Mouse (Mus musculus): ENCODE measurements around the gene Uso1.

The Uso1 gene

DNA sequence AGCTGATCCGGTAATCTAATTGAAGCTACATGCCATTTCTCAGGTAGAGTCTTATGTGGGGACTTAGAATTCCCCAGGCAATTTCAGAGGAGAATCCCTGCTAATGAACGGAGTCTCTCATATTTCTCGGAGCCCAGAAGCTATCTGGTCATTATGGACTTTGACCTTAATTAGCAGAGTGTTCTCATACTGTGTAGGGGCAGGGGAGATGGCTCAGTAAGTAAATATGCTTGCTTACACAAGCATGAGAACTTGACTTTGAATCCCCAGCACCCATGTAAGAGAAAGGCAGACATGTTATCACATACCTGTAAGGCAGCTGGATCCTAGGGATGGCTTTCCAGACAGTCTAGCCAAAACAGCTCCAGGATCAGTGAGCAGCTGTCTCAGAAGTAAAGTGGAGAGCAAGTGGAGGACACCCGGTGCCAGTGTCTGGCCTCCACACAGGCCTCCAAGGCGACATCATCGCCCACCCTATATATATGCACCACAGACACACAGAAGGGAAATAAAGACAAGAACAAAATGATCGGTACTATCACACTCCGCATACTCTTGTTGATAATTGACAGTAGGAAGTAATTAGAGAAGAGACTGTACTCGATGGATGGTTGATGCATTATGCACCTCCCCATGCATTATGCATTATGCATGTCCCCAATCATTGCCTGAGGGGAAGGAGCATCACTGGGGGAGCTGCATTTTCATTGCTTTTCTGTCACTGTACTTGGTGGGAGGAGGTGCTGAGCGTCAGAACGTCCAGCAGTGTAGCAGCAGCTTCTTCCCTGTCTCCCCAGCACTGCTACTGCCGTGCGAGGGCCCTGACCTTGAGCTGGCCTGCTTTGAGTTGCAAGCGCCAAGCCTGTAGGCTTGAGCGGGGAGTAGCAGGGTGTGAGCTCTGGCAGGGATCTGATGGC, 59.4 kb downstream of the Uso1 start:
- no peak for DNase-seq

- no peak for DNase-seq
Measured at GRCm38 (mm10) chr5:92198266-92198665, 60.5 kb downstream of the Uso1 start.

DNA sequence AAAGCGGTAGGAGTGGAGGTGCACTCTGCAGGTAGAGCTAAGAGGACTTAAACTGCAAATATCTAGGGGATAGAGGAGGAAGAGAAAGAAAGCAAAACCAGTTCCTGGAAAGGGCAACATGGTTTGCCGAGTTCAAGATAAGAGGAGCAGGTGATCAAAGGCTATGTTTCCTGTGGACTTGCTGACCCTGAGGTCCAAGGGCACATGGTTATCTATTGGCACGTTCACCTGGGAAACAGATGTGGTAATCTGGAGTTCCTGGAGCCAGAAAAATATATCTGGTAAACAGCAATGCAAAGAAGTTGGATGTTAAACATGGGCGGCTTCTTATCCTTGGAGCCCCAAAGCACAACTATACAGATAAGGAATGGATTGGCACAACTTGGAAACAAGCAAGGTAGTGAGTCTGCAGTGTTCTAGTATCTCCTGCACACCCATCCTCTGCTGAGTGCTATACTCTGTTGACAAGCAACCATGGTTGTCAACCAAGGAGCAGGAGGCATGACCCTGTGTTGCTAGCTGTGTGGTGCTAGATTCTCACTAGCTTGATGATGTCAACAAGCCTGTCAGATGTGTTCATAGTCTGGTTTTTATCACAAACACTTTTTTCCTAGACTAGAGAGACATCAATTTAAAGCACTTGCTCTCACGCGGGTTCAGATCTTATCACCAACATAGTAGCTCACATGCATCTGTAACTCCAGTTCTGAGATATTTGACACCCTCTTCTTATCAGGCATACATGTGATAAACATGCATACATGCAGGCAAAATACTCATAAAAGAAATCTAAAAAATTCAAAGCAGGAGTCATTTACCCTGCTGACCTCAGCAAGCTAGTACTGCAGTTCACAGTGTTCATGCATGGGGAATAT, 66.7 kb downstream of the Uso1 start:
- DNase-seq = no peak

DNA sequence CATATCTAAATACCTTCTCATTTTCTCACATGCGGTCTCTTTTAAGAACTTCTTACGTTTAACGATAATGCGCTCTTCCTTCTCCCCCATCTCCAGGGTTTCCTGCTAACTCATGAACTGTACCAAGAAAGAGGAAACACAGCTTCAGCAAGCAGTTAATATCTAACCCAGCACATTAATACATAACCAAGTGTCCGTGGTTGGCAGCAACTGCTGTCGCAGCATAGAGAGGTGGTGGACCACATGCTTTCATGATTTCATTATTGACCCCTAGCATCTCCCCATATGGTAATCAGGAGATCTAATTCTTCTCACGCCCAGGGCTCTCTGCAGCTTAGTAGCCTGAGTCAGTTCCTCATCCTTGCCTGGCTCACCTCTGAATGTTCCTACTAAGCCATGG, 67.4 kb downstream of the Uso1 start:
- DNase-seq = no peak

GRCm38 (mm10) chr5:92205706-92206105, 68.0 kb downstream of the Uso1 start:
- DNase-seq = no peak

DNA sequence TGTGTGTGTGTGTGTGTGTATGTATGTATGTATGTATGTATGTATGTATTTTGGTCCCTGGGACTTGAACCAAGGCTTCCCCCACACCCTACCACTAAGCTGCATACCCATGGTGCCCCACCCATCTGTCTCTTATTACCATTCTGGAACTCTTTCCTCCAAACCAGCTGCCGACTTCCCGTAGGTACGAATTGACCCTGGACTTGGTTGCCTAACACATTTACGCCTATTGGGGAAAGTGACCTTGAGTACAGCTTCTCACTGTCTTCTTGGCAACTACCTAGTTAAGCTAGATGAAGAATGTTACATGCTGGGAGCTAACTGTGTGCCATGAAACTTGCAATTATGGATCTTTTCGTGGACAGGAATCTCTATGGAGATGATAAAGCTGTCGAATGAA, 68.4 kb downstream of the Uso1 start:
- DNase-seq = no peak

DNA sequence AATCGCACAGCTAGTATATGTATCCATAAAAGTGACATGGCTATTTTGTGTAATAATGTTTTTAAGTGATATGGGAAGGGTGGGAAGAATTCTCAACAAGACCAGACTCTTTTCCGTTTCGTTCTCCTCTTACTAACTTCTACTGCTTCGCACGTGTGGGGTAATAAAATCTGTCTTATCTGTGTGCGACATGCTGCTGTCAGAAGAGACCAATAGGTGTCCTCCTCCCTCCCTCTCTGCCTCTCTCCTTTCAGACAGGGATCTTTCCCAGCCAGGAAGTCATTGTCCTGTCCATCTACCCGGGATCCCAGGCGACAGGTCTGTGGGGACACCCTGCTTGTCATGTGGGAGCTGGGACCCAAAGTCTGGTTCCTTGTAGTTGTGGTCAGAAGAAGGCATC, 72.5 kb downstream of the Uso1 start:
- DNase-seq = no peak

DNA sequence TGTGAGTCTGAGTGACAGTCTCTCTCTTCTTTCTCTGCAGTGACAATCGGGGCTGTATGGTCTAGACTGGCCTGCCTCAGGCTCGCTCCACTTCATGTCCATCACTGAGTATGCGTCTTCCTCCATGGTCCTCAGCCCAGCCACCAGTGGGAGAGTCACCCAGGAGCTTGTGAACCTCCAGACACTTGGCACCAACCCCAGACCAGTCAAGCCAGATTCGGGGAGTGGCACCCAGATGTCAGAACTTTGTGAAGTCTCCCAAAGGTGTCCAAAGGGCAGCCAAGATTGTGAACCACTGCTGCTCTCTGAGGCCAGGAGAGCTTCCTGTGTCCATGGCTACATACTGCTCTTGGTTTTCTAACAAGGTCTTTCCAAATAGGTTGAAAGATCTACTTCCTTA, 74.5 kb downstream of the Uso1 start:
- no peak for DNase-seq

GRCm38 (mm10) chr5:92215308-92215707, 77.6 kb downstream of the Uso1 start, which contains the start of gene U90926:
Gene U90926, minus strand, starts transcription at chr5:92215408.
- no peak for DNase-seq

DNA sequence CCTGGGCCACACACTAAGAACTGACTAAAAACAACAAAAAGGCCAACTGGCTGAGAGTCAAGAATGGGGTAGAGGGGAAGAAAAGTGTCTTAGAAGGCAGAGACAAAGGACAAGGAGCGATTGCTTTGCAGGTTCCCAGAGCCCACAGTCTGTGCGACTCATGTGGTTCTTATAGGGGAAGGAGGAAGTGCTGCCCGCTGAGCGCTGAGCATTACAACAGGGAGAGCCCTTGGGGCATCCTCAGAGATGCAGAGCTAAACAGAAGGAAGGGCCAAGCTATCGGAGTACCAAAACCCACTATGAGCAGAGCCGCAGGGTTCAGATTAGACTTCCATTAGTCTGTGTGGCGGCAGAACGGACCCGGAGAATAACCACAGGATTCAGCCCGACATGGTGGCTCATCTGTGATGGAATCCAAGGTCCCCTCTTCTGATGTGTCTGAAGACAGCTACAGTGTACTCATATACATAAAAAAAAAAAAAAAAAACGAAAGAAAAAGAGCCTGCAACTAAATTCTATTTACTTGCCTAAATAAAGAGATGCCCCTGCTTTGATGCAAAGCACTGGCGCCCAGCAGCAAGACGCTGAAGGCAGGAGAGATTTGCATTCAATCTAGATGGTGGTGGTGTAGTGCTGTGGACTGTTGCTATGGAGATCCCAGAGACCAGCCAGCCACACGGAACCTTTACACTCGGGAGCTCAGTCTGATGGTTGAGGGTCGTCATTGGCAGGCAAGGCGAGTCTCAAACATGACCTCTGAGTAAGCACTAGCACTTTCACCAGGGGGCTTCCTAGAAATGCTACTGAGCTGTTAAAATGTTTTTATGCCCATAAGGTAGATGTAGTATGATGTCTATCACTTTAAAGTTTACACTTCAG, 81.4 kb downstream of the Uso1 start:
- no peak for DNase-seq

- DNase-seq = no peak
Measured at GRCm38 (mm10) chr5:92219826-92220225, 82.1 kb downstream of the Uso1 start.

- no peak for DNase-seq
Measured at GRCm38 (mm10) chr5:92220287-92220902, 82.7 kb downstream of the Uso1 start.

DNA sequence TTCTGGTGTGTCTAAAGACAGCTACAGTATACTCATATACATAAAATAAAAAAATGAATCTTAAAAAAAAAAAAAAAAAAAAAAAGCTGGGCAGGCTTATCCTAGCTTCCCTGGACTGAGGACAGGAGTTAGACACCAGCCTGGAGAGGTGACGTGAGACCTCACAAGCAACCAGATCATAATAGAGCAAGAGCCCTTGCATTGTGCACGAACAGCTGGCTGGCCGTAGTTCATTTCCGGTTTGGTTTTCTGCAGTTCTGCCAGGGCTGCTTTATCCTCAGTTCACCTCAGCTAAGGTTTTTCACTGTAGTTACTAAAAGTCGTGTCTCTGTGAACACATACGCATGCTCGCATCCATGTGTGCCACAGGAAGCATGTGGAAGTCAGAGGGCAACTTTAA, 90.0 kb downstream of the Uso1 start:
- no peak for DNase-seq

- DNase-seq = no peak
Measured at GRCm38 (mm10) chr5:92228776-92229175, 91.0 kb downstream of the Uso1 start.

DNA sequence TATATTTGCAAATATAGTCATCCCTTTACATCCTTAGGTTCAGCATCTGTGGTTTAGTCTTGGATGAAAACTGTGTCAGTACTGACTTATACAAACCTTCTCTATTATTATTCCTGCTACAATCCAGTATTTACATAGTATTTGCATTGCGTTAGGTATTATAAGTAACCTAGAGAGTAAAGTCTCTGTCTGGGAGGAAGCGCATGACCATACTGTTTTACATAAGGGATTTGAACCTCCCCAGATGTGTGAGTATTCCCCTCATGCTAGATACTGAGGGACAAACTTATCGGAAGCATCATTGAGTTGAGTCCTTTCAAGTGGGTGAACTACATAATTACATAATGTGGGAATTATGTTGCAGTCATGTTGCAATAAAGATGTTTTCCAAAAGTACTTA, 91.8 kb downstream of the Uso1 start:
- no peak for DNase-seq

DNA sequence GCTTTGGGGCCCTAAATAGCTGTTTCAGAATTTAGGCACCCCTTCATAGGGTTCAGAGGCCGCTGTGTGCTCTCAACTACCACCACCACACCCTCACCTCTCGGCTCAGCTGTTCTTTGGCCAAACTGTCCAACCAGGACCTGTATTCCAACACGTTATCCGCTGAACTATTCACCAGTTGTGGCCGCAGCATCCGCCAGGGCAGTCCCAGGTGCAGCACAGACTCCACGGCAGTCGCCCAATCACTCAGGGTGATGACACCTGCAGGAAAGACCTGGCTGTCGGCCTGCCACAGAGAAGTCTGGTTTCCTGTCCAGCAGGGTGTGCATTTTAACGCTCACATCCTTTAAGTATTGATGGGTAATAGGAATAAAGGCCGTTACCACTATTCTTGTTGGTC, 92.6 kb downstream of the Uso1 start:
- DNase-seq = no peak

DNA sequence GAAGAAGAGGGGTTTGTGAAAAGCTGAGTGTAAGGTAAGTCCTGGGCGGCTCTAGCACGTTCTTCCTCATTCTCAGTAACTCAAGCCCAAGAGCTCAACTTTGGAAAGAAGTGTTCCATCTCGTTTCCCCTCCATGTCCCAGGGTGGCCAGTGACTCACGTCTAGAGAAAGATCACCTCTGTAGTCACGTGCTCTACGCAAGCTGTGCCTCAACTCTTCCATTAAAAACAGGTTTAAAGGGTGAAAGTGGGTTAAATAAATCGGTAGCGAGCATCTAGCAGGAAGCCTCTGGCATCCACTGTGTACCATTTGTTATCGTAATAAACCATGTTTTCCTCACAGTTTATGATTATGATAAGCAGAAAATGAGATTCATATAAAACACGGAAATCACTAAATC, 94.1 kb downstream of the Uso1 start:
- no peak for DNase-seq

DNA sequence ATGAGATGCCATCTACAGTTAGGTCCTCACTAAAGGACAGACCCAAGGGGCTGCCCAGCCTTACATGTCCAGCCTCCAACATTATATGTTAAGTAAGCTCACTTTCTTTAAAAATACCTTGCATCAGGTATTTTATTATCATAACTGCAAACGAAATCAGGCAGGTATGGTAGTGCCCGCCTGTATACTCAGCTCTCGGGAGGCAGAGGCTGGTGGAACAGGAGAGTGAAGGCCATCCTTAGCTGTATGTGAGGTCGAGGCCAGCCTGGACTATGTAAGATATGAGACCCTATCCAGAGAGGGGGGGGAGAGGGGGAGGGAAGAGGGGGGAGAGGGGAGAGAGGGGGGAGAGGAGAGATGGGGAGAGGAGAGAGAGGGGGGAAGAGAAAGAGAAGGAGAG, 95.6 kb downstream of the Uso1 start:
- DNase-seq = no peak

DNA sequence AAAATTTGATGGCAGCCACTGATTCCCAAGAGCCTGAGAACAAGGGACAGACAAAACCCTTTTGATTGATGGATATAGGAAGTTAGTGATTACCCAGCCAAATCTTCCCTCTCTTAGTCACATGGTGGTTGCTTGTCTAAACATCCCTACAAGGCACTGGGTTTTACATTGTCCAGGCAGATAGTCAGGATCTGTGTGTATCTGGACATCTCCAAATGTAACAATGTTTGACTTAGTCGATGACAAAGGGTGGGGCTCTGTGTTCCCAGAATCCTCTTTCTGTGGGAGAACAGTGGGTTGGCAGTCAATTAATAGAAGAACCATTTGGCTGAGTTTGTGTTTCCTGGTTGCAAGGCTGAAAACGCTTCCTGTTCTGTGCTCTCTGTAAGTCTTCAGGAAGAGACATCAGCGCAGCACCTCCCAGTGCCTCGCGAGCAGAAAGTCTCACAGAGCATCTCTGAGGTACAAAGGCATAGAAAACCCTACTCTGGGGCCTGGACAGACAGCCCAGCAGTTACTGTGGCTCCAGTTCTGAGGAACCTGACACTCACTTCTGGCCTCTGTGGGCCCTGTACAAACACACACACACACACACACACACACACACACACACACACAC, 97.3 kb downstream of the Uso1 start:
- DNase-seq = no peak

GRCm38 (mm10) chr5:92239333-92240232, 101.8 kb downstream of the Uso1 start:
- peak; percentile 73 for DNase-seq

GRCm38 (mm10) chr5:92240769-92241168, 103.0 kb downstream of the Uso1 start:
- DNase-seq = peak; percentile 15
